Mouse (Mus musculus) midbrain, embryonic 15.5 days (tissue): ENCODE data around the gene Hcn2. TPM values are rescaled to one million over a fixed set of nuclear protein-coding genes. Genes with fewer than 3 reads are reported as not detected.

Source experiments
- ATAC-seq: fragments of 200-750 bp; cut with Nextera tagmentation; replicated peaks from 2 replicates; pipeline ENCODE4 v1.8.0; 2017; ENCODE audit warnings: moderate TSS enrichment
- H3K27ac ChIP-seq: fragments of 300-500 bp; sonication (generic); 2 replicates; pipeline ENCODE4 v1.5.1; 2015; ENCODE audit warnings: mild to moderate bottlenecking, inconsistent platforms
- H3K27me3 ChIP-seq: fragments of 300-500 bp; sonication (generic); replicated peaks from 2 replicates; pipeline ENCODE4 v1.6.1; 2015; ENCODE audit warnings: inconsistent platforms
- H3K36me3 ChIP-seq: fragments of 300-500 bp; sonication (generic); replicated peaks from 2 replicates; pipeline ENCODE4 v1.6.1; 2015; ENCODE audit warnings: inconsistent platforms
- H3K4me1 ChIP-seq: fragments of 300-500 bp; sonication (generic); 2 replicates; pipeline ENCODE4 v1.6.1; 2015; ENCODE audit warnings: inconsistent platforms
- H3K4me2 ChIP-seq: fragments of 300-500 bp; sonication (generic); 2 replicates; pipeline ENCODE4 v1.6.1; 2015; ENCODE audit warnings: inconsistent platforms, mild to moderate bottlenecking, moderate library complexity
- H3K4me3 ChIP-seq: fragments of 300-500 bp; sonication (generic); 2 replicates; pipeline ENCODE4 v1.5.1; 2015; ENCODE audit warnings: mild to moderate bottlenecking, inconsistent platforms
- H3K9ac ChIP-seq: fragments of 300-500 bp; sonication (generic); 2 replicates; pipeline ENCODE4 v1.6.1; 2015; ENCODE audit warnings: mild to moderate bottlenecking, inconsistent platforms
- H3K9me3 ChIP-seq: fragments of 300-500 bp; sonication (generic); 2 replicates; pipeline ENCODE4 v1.6.1; 2016; ENCODE audit warnings: inconsistent platforms
- WGBS: fragments of 180-500 bp; shearing (Covaris S2); methylation state at CpG from one replicate; pipeline ENCODE4 v1.1.7; 2015; ENCODE audit warnings: mixed read lengths; 5-methylcytosine and 5-hydroxymethylcytosine counted together
- polyA plus RNA-seq: library from polyadenylated mRNA; unstranded; fragments of >200 nt; fragmentation: Nextera tagmentation; extraction: Ambion mirVana; gene quantifications from 2 replicates; pipeline ENCODE4 v1.2.1, GENCODE M21; 2015

Hcn2 gene
- polyA plus RNA-seq, 1 experiment from 2014 or later, result 1.3 TPM

- H3K4me1 ChIP-seq, result peaks cover 9% of the 10 kb centered on the region; the same call in 1 of the 2 replicates
- no peak overlapping the region for H3K4me3 ChIP-seq
- H3K9me3 ChIP-seq, result no peaks in the 10 kb centered on the region
- peaks cover 31% of the 10 kb centered on the region for H3K27me3 ChIP-seq
- no peak overlapping the region for H3K9ac ChIP-seq
- H3K4me2 ChIP-seq, result no peak overlapping the region
- ATAC-seq, result no peak
- H3K36me3 ChIP-seq, result no peaks in the 10 kb centered on the region
- H3K27ac ChIP-seq, result no peak overlapping the region
- 69% methylated on average over 5 of the region's 5 CpGs for WGBS
These were observed 58.2 kb downstream of the Hcn2 start for GRCm38 (mm10) chr10:79774486-79775279.

- Histone ChIP-seq H3K4me3 (peak within 1 kb of the TSS; percentile 4; the same call in 1 of the 2 replicates), H3K9me3 (no peaks in the 10 kb centered on the region), H3K27ac (no peak within 1 kb of the TSS), H3K36me3 (no peaks in the 10 kb centered on the region), H3K4me1 (peaks cover 20% of the 10 kb centered on the region), H3K27me3 (peaks cover 41% of the 10 kb centered on the region), H3K4me2 (peak within 1 kb of the TSS; percentile 39), H3K9ac (no peak within 1 kb of the TSS)
- WGBS, result 2% methylated on average over 39 of the region's 39 CpGs
- ATAC-seq, result no peak
These were observed 60.7 kb downstream of the Hcn2 start, which contains the start of gene Fstl3 for GRCm38 (mm10) chr10:79777103-79777531. Gene Fstl3 (plus strand): TSS chr10:79777272.

GRCm38 (mm10) chr10:79778006-79778405 is 61.6 kb downstream of the Hcn2 start:
- H3K27me3 ChIP-seq, result peaks cover 44% of the 10 kb centered on the region
- H3K4me2 ChIP-seq, result no peak overlapping the region
- no peaks in the 10 kb centered on the region for H3K9me3 ChIP-seq
- no peak for ATAC-seq
- no peak overlapping the region for H3K27ac ChIP-seq
- 11% methylated on average over 15 of the region's 15 CpGs for WGBS
- no peak overlapping the region for H3K9ac ChIP-seq
- H3K36me3 ChIP-seq, result no peaks in the 10 kb centered on the region
- H3K4me1 ChIP-seq, result peaks cover 20% of the 10 kb centered on the region
- no peak overlapping the region for H3K4me3 ChIP-seq

DNA sequence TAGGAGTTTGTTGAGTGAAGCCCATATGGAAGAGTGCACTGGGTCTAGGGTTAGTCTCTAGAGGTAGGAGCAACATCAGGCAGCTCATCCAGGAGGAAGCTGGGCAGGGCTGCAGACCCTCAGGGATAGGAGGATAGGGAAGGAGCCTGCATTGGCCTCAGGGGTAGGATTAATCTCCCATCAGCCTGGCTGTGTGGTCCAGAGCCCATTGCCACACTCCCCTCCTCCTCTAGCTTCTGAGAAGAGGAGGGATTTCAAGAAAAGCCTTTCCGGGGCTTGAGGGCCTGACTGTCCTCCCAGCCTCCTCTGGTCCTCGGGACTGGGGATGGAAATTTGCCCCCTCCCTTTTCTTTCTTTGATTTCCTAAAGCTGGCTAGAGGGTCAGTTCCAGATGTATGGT is 62.8 kb downstream of the Hcn2 start:
- no peak overlapping the region for H3K9ac ChIP-seq
- no peaks in the 10 kb centered on the region for H3K36me3 ChIP-seq
- peaks cover 44% of the 10 kb centered on the region for H3K27me3 ChIP-seq
- WGBS, result 2% methylated on average over 2 of the region's 2 CpGs
- ATAC-seq, result no peak
- peaks cover 20% of the 10 kb centered on the region for H3K4me1 ChIP-seq
- no peak overlapping the region for H3K4me3 ChIP-seq
- no peak overlapping the region for H3K4me2 ChIP-seq
- H3K27ac ChIP-seq, result no peak overlapping the region
- H3K9me3 ChIP-seq, result no peaks in the 10 kb centered on the region

GRCm38 (mm10) chr10:79779784-79780663 is 63.6 kb downstream of the Hcn2 start:
- Histone ChIP-seq H3K4me2 (peak overlapping the region; percentile 63), H3K4me1 (peaks cover 20% of the 10 kb centered on the region), H3K27me3 (peaks cover 44% of the 10 kb centered on the region), H3K4me3 (peak overlapping the region; percentile 37), H3K9me3 (no peaks in the 10 kb centered on the region), H3K27ac (peak overlapping the region; percentile 9), H3K36me3 (no peaks in the 10 kb centered on the region), H3K9ac (peak overlapping the region; percentile 2; the same call in 1 of the 2 replicates)
- WGBS, result 1% methylated on average over 55 of the region's 55 CpGs
- peak; percentile 93 for ATAC-seq

- no peaks in the 10 kb centered on the region for H3K9me3 ChIP-seq
- no peaks in the 10 kb centered on the region for H3K36me3 ChIP-seq
- peak overlapping the region; percentile 9 for H3K27ac ChIP-seq
- H3K4me2 ChIP-seq, result peak overlapping the region; percentile 63
- under 1% methylated on average over 13 of the region's 13 CpGs for WGBS
- peak overlapping the region; percentile 2; the same call in 1 of the 2 replicates for H3K9ac ChIP-seq
- peaks cover 44% of the 10 kb centered on the region for H3K27me3 ChIP-seq
- no peak; the same call in 1 of the 2 replicates for ATAC-seq
- peak overlapping the region; percentile 37 for H3K4me3 ChIP-seq
- H3K4me1 ChIP-seq, result peaks cover 20% of the 10 kb centered on the region
These were observed 64.2 kb downstream of the Hcn2 start for GRCm38 (mm10) chr10:79780664-79781015.

GRCm38 (mm10) chr10:79781139-79781538 is 64.7 kb downstream of the Hcn2 start:
- no peak for ATAC-seq
- Histone ChIP-seq H3K4me3 (peak overlapping the region; percentile 37), H3K27ac (no peak overlapping the region), H3K9me3 (no peaks in the 10 kb centered on the region), H3K4me1 (peaks cover 20% of the 10 kb centered on the region), H3K36me3 (no peaks in the 10 kb centered on the region), H3K4me2 (peak overlapping the region; percentile 63), H3K9ac (no peak overlapping the region), H3K27me3 (peaks cover 44% of the 10 kb centered on the region)
- WGBS, result 29% methylated on average over 21 of the region's 21 CpGs

DNA sequence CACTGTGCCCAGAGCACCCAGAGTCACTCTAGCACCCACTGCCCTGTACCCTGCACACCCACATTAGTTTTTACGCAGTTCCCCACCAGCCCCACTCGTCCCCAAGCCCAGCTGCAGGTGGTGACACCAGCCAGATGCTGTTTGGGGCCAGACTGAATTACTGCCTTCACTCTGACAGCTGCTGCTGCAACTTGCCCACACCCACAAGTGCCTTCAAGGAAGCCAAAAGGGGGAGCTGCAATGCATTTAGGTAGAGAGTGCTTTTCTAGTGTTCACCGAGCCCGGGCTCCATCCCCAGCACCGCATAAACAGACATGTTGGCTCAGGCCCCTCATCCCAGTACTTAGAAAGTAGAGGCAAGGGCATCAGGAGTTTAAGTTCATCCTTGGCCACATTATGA is 65.5 kb downstream of the Hcn2 start:
- Histone ChIP-seq H3K9me3 (no peaks in the 10 kb centered on the region), H3K27me3 (peaks cover 38% of the 10 kb centered on the region), H3K36me3 (no peaks in the 10 kb centered on the region), H3K4me2 (no peak overlapping the region), H3K4me3 (no peak overlapping the region), H3K27ac (no peak overlapping the region), H3K4me1 (peaks cover 18% of the 10 kb centered on the region), H3K9ac (no peak overlapping the region)
- 55% methylated on average over 5 of the region's 5 CpGs for WGBS
- no peak for ATAC-seq

DNA sequence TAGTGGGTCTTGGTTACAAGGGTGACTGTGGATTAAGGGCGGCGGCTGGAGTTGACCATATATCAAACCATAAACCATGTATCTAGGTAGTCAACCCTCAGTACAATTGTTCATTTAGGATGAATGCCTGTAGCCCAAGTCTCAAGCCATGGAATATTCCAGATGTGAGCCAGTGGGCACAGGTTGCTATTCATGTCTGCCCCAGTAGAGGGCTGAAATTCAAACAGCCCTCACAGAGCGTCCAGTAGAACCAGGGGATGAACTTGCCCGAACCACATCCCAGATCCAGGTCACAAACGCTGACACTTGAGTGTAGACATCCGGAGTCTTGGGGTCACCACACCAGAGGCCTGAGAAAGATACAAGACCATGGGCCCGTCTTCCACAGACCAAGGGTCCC is 66.6 kb downstream of the Hcn2 start:
- Histone ChIP-seq H3K9me3 (no peaks in the 10 kb centered on the region), H3K27me3 (peaks cover 28% of the 10 kb centered on the region), H3K27ac (no peak overlapping the region), H3K9ac (no peak overlapping the region), H3K4me1 (peaks cover 12% of the 10 kb centered on the region), H3K4me3 (no peak overlapping the region), H3K36me3 (no peaks in the 10 kb centered on the region), H3K4me2 (no peak overlapping the region)
- 66% methylated on average over 7 of the region's 7 CpGs for WGBS
- no peak for ATAC-seq

GRCm38 (mm10) chr10:79783920-79784800 is 67.7 kb downstream of the Hcn2 start:
- H3K27me3 ChIP-seq, result peaks cover 18% of the 10 kb centered on the region
- no peaks in the 10 kb centered on the region for H3K9me3 ChIP-seq
- WGBS, result 37% methylated on average over 27 of the region's 27 CpGs
- ATAC-seq, result no peak
- H3K4me1 ChIP-seq, result peaks cover 10% of the 10 kb centered on the region
- H3K4me3 ChIP-seq, result no peak overlapping the region
- no peak overlapping the region for H3K9ac ChIP-seq
- no peaks in the 10 kb centered on the region for H3K36me3 ChIP-seq
- H3K27ac ChIP-seq, result no peak overlapping the region
- H3K4me2 ChIP-seq, result no peak overlapping the region
